Mouse (Mus musculus): ENCODE data around the gene 4921507P07Rik. TPM values are rescaled to one million over a fixed set of nuclear protein-coding genes. Genes with fewer than 3 reads are reported as not detected.

4921507P07Rik gene
- polyA plus RNA-seq, 1 experiment from 2014 or later = 0.52 TPM

GRCm38 (mm10) chr6:50588251-50588650 is 8.2 kb downstream of the 4921507P07Rik start:
- no peak overlapping the region for H3K9ac ChIP-seq
- no peak overlapping the region for H3K4me2 ChIP-seq
- no peaks in the 10 kb centered on the region for H3K4me1 ChIP-seq
- H3K9me3 ChIP-seq = no peaks in the 10 kb centered on the region
- H3K4me3 ChIP-seq = no peak overlapping the region
- WGBS = 96% methylated on average over 1 of the region's 1 CpGs
- no peaks in the 10 kb centered on the region for H3K27me3 ChIP-seq
- H3K27ac ChIP-seq = no peak overlapping the region
- no peak for ATAC-seq (ENCODE audit: insufficient number of reproducible peaks, low FRiP score, low TSS enrichment, low read depth)
- H3K36me3 ChIP-seq = no peaks in the 10 kb centered on the region

GRCm38 (mm10) chr6:50587412-50587811 is 9.0 kb downstream of the 4921507P07Rik start:
- WGBS = 84% methylated on average over 2 of the region's 2 CpGs
- Histone ChIP-seq H3K27ac (no peak overlapping the region), H3K9ac (no peak overlapping the region), H3K4me1 (no peaks in the 10 kb centered on the region), H3K36me3 (no peaks in the 10 kb centered on the region), H3K4me3 (no peak overlapping the region), H3K4me2 (no peak overlapping the region), H3K9me3 (no peaks in the 10 kb centered on the region), H3K27me3 (no peaks in the 10 kb centered on the region)
- no peak for ATAC-seq (ENCODE audit: insufficient number of reproducible peaks, low FRiP score, low TSS enrichment, low read depth)

- WGBS = 69% methylated on average over 5 of the region's 5 CpGs
- Histone ChIP-seq H3K36me3 (no peaks in the 10 kb centered on the region), H3K4me3 (no peak overlapping the region), H3K4me1 (no peaks in the 10 kb centered on the region), H3K9me3 (no peaks in the 10 kb centered on the region), H3K27me3 (no peaks in the 10 kb centered on the region), H3K9ac (no peak overlapping the region), H3K4me2 (no peak overlapping the region), H3K27ac (no peak overlapping the region)
- ATAC-seq (ENCODE audit: insufficient number of reproducible peaks, low FRiP score, low TSS enrichment, low read depth) = no peak
Observed at GRCm38 (mm10) chr6:50586316-50586715, 10.1 kb downstream of the 4921507P07Rik start.

- Histone ChIP-seq H3K27me3 (no peaks in the 10 kb centered on the region), H3K4me3 (no peak overlapping the region), H3K36me3 (no peaks in the 10 kb centered on the region), H3K4me2 (no peak overlapping the region), H3K9ac (no peak overlapping the region), H3K9me3 (no peaks in the 10 kb centered on the region), H3K27ac (no peak overlapping the region), H3K4me1 (no peaks in the 10 kb centered on the region)
- WGBS = 51% methylated on average over 7 of the region's 7 CpGs
- ATAC-seq (ENCODE audit: insufficient number of reproducible peaks, low FRiP score, low TSS enrichment, low read depth) = no peak
Observed at GRCm38 (mm10) chr6:50585733-50586132, 10.7 kb downstream of the 4921507P07Rik start.

GRCm38 (mm10) chr6:50571661-50572060 is 24.8 kb downstream of the 4921507P07Rik start:
- H3K27me3 ChIP-seq = no peaks in the 10 kb centered on the region
- no peak overlapping the region for H3K4me2 ChIP-seq
- no peaks in the 10 kb centered on the region for H3K36me3 ChIP-seq
- H3K4me1 ChIP-seq = peaks cover 10% of the 10 kb centered on the region; the same call in 1 of the 2 replicates
- H3K4me3 ChIP-seq = no peak overlapping the region
- no peaks in the 10 kb centered on the region for H3K9me3 ChIP-seq
- H3K9ac ChIP-seq = no peak overlapping the region
- no peak for ATAC-seq (ENCODE audit: insufficient number of reproducible peaks, low FRiP score, low TSS enrichment, low read depth)
- H3K27ac ChIP-seq = no peak overlapping the region
- 59% methylated on average over 1 of the region's 1 CpGs for WGBS

GRCm38 (mm10) chr6:50566997-50567255 is 29.5 kb downstream of the 4921507P07Rik start:
- WGBS = 9% methylated on average over 6 of the region's 6 CpGs
- Histone ChIP-seq H3K4me3 (peak overlapping the region; percentile 83), H3K36me3 (peaks cover 22% of the 10 kb centered on the region), H3K9ac (peak overlapping the region; percentile 61), H3K27me3 (no peaks in the 10 kb centered on the region), H3K9me3 (no peaks in the 10 kb centered on the region), H3K4me1 (peaks cover 10% of the 10 kb centered on the region; the same call in 1 of the 2 replicates), H3K27ac (peak overlapping the region; percentile 83), H3K4me2 (peak overlapping the region; percentile 63)
- no peak for ATAC-seq (ENCODE audit: insufficient number of reproducible peaks, low FRiP score, low TSS enrichment, low read depth)

GRCm38 (mm10) chr6:50566141-50566996 is 30.1 kb downstream of the 4921507P07Rik start, which contains the start of gene Cycs:
Gene Cycs, minus strand, starts transcription at chr6:50566538.
- peak; percentile 97 for ATAC-seq (ENCODE audit: insufficient number of reproducible peaks, low FRiP score, low TSS enrichment, low read depth)
- peak within 1 kb of the TSS; percentile 83 for H3K27ac ChIP-seq
- H3K9ac ChIP-seq = peak within 1 kb of the TSS; percentile 62
- H3K9me3 ChIP-seq = no peaks in the 10 kb centered on the region
- H3K4me2 ChIP-seq = peak within 1 kb of the TSS; percentile 67
- H3K27me3 ChIP-seq = no peaks in the 10 kb centered on the region
- peaks cover 22% of the 10 kb centered on the region for H3K36me3 ChIP-seq
- H3K4me3 ChIP-seq = peak within 1 kb of the TSS; percentile 83
- under 1% methylated on average over 78 of the region's 78 CpGs for WGBS
- peaks cover 7% of the 10 kb centered on the region; the same call in 1 of the 2 replicates for H3K4me1 ChIP-seq

- H3K36me3 ChIP-seq = peaks cover 22% of the 10 kb centered on the region
- no peak for ATAC-seq (ENCODE audit: insufficient number of reproducible peaks, low FRiP score, low TSS enrichment, low read depth)
- WGBS = 96% methylated on average over 3 of the region's 3 CpGs
Observed at GRCm38 (mm10) chr6:50563651-50564050, 32.8 kb downstream of the 4921507P07Rik start.

GRCm38 (mm10) chr6:50562421-50562820 is 34.0 kb downstream of the 4921507P07Rik start:
- Histone ChIP-seq H3K9ac (no peak overlapping the region), H3K27me3 (no peaks in the 10 kb centered on the region), H3K36me3 (peaks cover 22% of the 10 kb centered on the region), H3K27ac (no peak overlapping the region), H3K4me2 (no peak overlapping the region), H3K9me3 (no peaks in the 10 kb centered on the region), H3K4me3 (no peak overlapping the region), H3K4me1 (peaks cover 7% of the 10 kb centered on the region; the same call in 1 of the 2 replicates)
- ATAC-seq (ENCODE audit: insufficient number of reproducible peaks, low FRiP score, low TSS enrichment, low read depth) = no peak
- WGBS = 82% methylated on average over 4 of the region's 4 CpGs

More at GRCm38 (mm10) chr6:50563651-50564050, 32.8 kb downstream of the 4921507P07Rik start:
- Histone ChIP-seq H3K27ac (no peak overlapping the region), H3K4me2 (no peak overlapping the region), H3K27me3 (no peaks in the 10 kb centered on the region), H3K9ac (no peak overlapping the region), H3K4me1 (peaks cover 7% of the 10 kb centered on the region; the same call in 1 of the 2 replicates), H3K9me3 (no peaks in the 10 kb centered on the region), H3K4me3 (no peak overlapping the region)

- Histone ChIP-seq H3K9me3 (no peaks in the 10 kb centered on the region), H3K4me2 (no peak overlapping the region), H3K27ac (no peak overlapping the region), H3K27me3 (no peaks in the 10 kb centered on the region), H3K4me1 (no peaks in the 10 kb centered on the region), H3K9ac (no peak overlapping the region), H3K4me3 (no peak overlapping the region), H3K36me3 (peaks cover 22% of the 10 kb centered on the region)
- WGBS = 93% methylated on average over 1 of the region's 1 CpGs
- ATAC-seq (ENCODE audit: insufficient number of reproducible peaks, low FRiP score, low TSS enrichment, low read depth) = no peak
Observed at GRCm38 (mm10) chr6:50560776-50561175, 35.7 kb downstream of the 4921507P07Rik start.

GRCm38 (mm10) chr6:50558877-50559276 is 37.6 kb downstream of the 4921507P07Rik start:
- H3K9me3 ChIP-seq = no peaks in the 10 kb centered on the region
- H3K4me3 ChIP-seq = no peak overlapping the region
- H3K27me3 ChIP-seq = no peaks in the 10 kb centered on the region
- no peak overlapping the region for H3K27ac ChIP-seq
- peaks cover 19% of the 10 kb centered on the region for H3K36me3 ChIP-seq
- no peak overlapping the region for H3K4me2 ChIP-seq
- H3K9ac ChIP-seq = no peak overlapping the region
- 85% methylated on average over 4 of the region's 4 CpGs for WGBS
- H3K4me1 ChIP-seq = no peaks in the 10 kb centered on the region
- ATAC-seq (ENCODE audit: insufficient number of reproducible peaks, low FRiP score, low TSS enrichment, low read depth) = no peak

- WGBS = 82% methylated on average over 6 of the region's 6 CpGs
- Histone ChIP-seq H3K4me2 (no peak overlapping the region), H3K27me3 (no peaks in the 10 kb centered on the region), H3K36me3 (peaks cover 7% of the 10 kb centered on the region; the same call in 1 of the 2 replicates), H3K4me3 (no peak overlapping the region), H3K9me3 (no peaks in the 10 kb centered on the region), H3K27ac (no peak overlapping the region), H3K4me1 (no peaks in the 10 kb centered on the region), H3K9ac (no peak overlapping the region)
- ATAC-seq (ENCODE audit: insufficient number of reproducible peaks, low FRiP score, low TSS enrichment, low read depth) = no peak
Observed at GRCm38 (mm10) chr6:50557566-50557965, 38.9 kb downstream of the 4921507P07Rik start.

All from limb, embryonic 15.5 days (tissue).